ENCODE assay signal across 33 mouse cellular contexts in genomic region chr11:85704062-85704748, GRCm38 (mm10).
"Had no signal": no experiment of that assay in that cellular context is flagged by ENCODE, and none has a peak within 500 bp of the region (broad histone marks: within the 10 kb centered on the region; RNA-seq: fewer than 3 reads in every experiment).

No protein-coding gene starts in this region.

- H3K4me2 ChIP-seq: limb, embryonic 12.5 days; limb, embryonic 13.5 days; limb, embryonic 15.5 days; liver, embryonic 11.5 days; liver, embryonic 12.5 days; liver, embryonic 13.5 days; liver, embryonic 15.5 days; lung, embryonic 14.5 days; lung, embryonic 15.5 days; midbrain, embryonic 11.5 days; midbrain, embryonic 12.5 days; midbrain, embryonic 13.5 days; midbrain, embryonic 15.5 days; neural tube, embryonic 12.5 days; neural tube, embryonic 13.5 days had no signal

- H3K36me3 ChIP-seq: limb, embryonic 10.5 days; limb, embryonic 12.5 days; limb, embryonic 13.5 days; limb, embryonic 15.5 days; liver, embryonic 12.5 days; liver, embryonic 13.5 days; liver, embryonic 15.5 days; lung, embryonic 15.5 days; midbrain, embryonic 10.5 days; midbrain, embryonic 12.5 days; midbrain, embryonic 13.5 days; midbrain, embryonic 15.5 days; neural tube, embryonic 12.5 days; neural tube, embryonic 13.5 days had no signal

- ATAC-seq: liver, embryonic 12.5 days; liver, postnatal 0 days; lung, postnatal 0 days; midbrain, embryonic 13.5 days; midbrain, embryonic 15.5 days; midbrain, embryonic 16.5 days had no signal

- H3K4me3 ChIP-seq: limb, embryonic 10.5 days; limb, embryonic 12.5 days; limb, embryonic 13.5 days; limb, embryonic 15.5 days; liver, embryonic 12.5 days; liver, embryonic 13.5 days; liver, embryonic 15.5 days; lung, embryonic 15.5 days; megakaryocyte, embryonic 14.5 days; midbrain, embryonic 10.5 days; midbrain, embryonic 12.5 days; midbrain, embryonic 13.5 days; midbrain, embryonic 15.5 days; myocyte; neural tube, embryonic 12.5 days; neural tube, embryonic 13.5 days had no signal

- H3K9ac ChIP-seq: limb, embryonic 12.5 days; limb, embryonic 13.5 days; limb, embryonic 15.5 days; liver, embryonic 12.5 days; liver, embryonic 13.5 days; liver, embryonic 14.5 days; liver, embryonic 15.5 days; liver, postnatal 0 days; lung, embryonic 14.5 days; lung, embryonic 15.5 days; midbrain, embryonic 12.5 days; midbrain, embryonic 13.5 days; midbrain, embryonic 15.5 days; neural tube, embryonic 12.5 days; neural tube, embryonic 13.5 days had no signal

- H3K27ac ChIP-seq: limb, embryonic 10.5 days; limb, embryonic 12.5 days; limb, embryonic 13.5 days; limb, embryonic 15.5 days; liver, embryonic 12.5 days; liver, embryonic 13.5 days; liver, embryonic 14.5 days; liver, embryonic 15.5 days; lung, embryonic 15.5 days; macrophage; midbrain, embryonic 10.5 days; midbrain, embryonic 12.5 days; midbrain, embryonic 13.5 days; midbrain, embryonic 15.5 days; neural tube, embryonic 12.5 days; neural tube, embryonic 13.5 days had no signal

- H3K9me3 ChIP-seq: limb, embryonic 10.5 days; limb, embryonic 12.5 days; limb, embryonic 13.5 days; limb, embryonic 15.5 days; liver, embryonic 12.5 days; liver, embryonic 13.5 days; liver, embryonic 15.5 days; lung, embryonic 15.5 days; midbrain, embryonic 10.5 days; midbrain, embryonic 12.5 days; midbrain, embryonic 13.5 days; midbrain, embryonic 15.5 days; neural tube, embryonic 12.5 days; neural tube, embryonic 13.5 days had no signal

- DNase-seq: left cerebral cortex, postnatal 4 days; liver; liver, embryonic 13.5 days; liver, postnatal 0 days; lung, adult 18-20 months; lung, adult 2 months; lung, embryonic 14.5 days; lung, postnatal 10 days; lung, postnatal 14 days; lung, postnatal 36 days; lung, postnatal 4 days; midbrain, embryonic 14.5 days had no signal

- H3K4me1 ChIP-seq: liver, embryonic 12.5 days; liver, embryonic 13.5 days; liver, embryonic 15.5 days; midbrain, embryonic 12.5 days; midbrain, embryonic 13.5 days; midbrain, embryonic 15.5 days; neural tube, embryonic 12.5 days had no signal

- H3K27me3 ChIP-seq: liver, embryonic 13.5 days; lung, embryonic 15.5 days; midbrain, embryonic 15.5 days; neural tube, embryonic 12.5 days; neural tube, embryonic 13.5 days had no signal
